Mouse (Mus musculus) embryonic facial prominence, embryonic 11.5 days (tissue): ENCODE measurements around the gene Col4a3. TPM values are rescaled to one million over a fixed set of nuclear protein-coding genes. Genes with fewer than 3 reads are reported as not detected.

Source experiments
- ATAC-seq: fragments of 200-750 bp; cut with Nextera tagmentation; replicated peaks from 2 replicates; pipeline ENCODE4 v1.8.0; 2017; ENCODE audit warnings: low read depth; ENCODE audit not compliant: insufficient number of reproducible peaks, low FRiP score, low TSS enrichment
- DNase-seq: peaks from one replicate; pipeline ENCODE4 v3.0.0-alpha.2; 2015; ENCODE audit warnings: low spot score
- H3K27ac ChIP-seq: fragments of 300-500 bp; sonication (generic); replicated peaks from 2 replicates; pipeline ENCODE4 v1.5.1; 2014; ENCODE audit warnings: mild to moderate bottlenecking, low read depth, low read length, control low read depth
- H3K27me3 ChIP-seq: fragments of 300-500 bp; sonication (generic); 2 replicates; pipeline ENCODE4 v1.6.1; 2014; ENCODE audit warnings: mild to moderate bottlenecking, low read length, moderate library complexity, mixed read lengths; ENCODE audit not compliant: control insufficient read depth, insufficient read depth
- H3K36me3 ChIP-seq: fragments of 300-500 bp; sonication (generic); replicated peaks from 2 replicates; pipeline ENCODE4 v1.6.1; 2014; ENCODE audit warnings: low read depth, mild to moderate bottlenecking, low read length, moderate library complexity, mixed read lengths; ENCODE audit not compliant: control insufficient read depth, insufficient read depth
- H3K4me1 ChIP-seq: fragments of 300-500 bp; sonication (generic); 2 replicates; pipeline ENCODE4 v1.6.1; 2014; ENCODE audit warnings: low read length, mixed read lengths; ENCODE audit not compliant: control insufficient read depth, insufficient read depth
- H3K4me2 ChIP-seq: fragments of 300-500 bp; sonication (generic); 2 replicates; pipeline ENCODE4 v1.6.1; 2014; ENCODE audit warnings: low read depth, mild to moderate bottlenecking, control low read depth, low read length, moderate library complexity
- H3K4me3 ChIP-seq: fragments of 300-500 bp; sonication (generic); 2 replicates; pipeline ENCODE4 v1.5.1; 2014; ENCODE audit warnings: low read depth, low read length, control low read depth
- H3K9ac ChIP-seq: fragments of 300-500 bp; sonication (generic); replicated peaks from 2 replicates; pipeline ENCODE4 v1.6.1; 2014; ENCODE audit warnings: mild to moderate bottlenecking, control low read depth, low read length
- H3K9me3 ChIP-seq: fragments of 300-500 bp; sonication (generic); replicated peaks from 2 replicates; pipeline ENCODE4 v1.6.1; 2016; ENCODE audit warnings: mild to moderate bottlenecking, low read length, inconsistent platforms, mixed read lengths; ENCODE audit not compliant: control insufficient read depth
- WGBS: fragments of 180-500 bp; shearing (Covaris S2); extraction: QIAGEN DNeasy Blood & Tissue Kit; methylation state at CpG from one replicate; pipeline ENCODE4 v1.1.7; 2014; 5-methylcytosine and 5-hydroxymethylcytosine counted together
- polyA plus RNA-seq: library from polyadenylated mRNA; unstranded; fragments of >200 nt; fragmentation: Nextera tagmentation; extraction: Ambion mirVana; gene quantifications from 2 replicates; pipeline ENCODE4 v1.2.1, GENCODE M21; 2014

The Col4a3 gene
- polyA plus RNA-seq, result 0.18 and 0.20 TPM in 2 replicates

DNA sequence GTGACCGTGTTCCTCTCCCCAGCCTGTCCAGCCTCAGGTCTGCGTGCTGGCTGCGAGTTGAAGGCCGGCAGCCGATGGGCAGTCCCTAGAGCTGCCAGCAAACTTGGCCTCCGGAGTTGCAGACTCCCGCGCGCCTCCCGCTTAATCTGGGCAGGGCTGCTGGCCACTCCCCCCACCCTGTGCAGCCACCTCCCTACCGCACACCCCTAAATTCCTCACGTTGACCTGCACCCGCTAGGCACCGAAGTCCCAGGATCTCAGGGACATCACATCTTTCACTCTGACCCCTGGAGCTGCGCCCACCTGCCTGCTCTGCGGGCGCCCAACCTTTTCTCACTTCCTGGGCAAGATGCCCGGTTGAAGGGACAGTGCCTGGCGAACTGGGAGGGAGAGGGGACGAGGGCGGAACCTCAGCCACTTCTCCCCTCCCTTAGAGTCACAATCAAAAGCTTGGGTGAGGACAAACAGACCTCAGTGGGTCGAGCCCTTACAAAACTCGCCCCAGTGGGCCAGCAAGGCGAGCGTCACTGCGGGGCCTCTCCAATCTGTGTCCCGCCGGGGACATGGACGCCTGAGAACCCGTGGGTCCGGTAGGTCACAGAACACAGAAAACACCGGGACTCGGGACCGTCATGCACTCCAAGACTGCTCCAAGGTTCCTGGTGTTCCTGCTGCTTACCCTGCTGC, at the start of gene Col4a3, which contains the start of gene Col4a4:
Gene Col4a3 (plus strand): TSS at position 209 of the 687 bp plus-strand sequence.
Gene Col4a4 (minus strand): TSS at position 137 of the 687 bp plus-strand sequence.
- peak; percentile 14 for DNase-seq
- WGBS, result 4% methylated on average over 34 of the region's 34 CpGs

DNA sequence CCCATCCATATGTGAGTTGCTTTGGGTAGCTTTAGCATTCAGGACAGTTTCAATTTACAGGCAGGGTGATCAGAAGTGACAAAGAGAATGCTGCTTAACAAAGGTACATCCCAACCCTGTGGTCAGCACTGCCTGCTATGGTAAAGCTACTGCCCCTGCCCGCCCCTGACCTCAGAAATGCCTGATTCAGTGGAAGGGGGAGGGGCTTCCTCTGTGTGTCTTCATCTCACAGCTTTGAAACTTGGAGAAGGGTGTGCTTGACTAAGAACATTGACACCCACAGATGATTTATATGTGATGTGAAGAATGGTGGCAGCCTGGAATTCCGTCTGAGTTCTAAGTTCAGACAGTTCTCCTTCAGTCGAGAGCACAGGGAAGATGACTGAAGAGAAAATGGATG, 48.9 kb upstream of the Col4a3 start:
- Histone ChIP-seq H3K4me2 (no peak overlapping the region), H3K27me3 (no peaks in the 10 kb centered on the region), H3K27ac (no peak overlapping the region), H3K4me3 (no peak overlapping the region), H3K9ac (no peak overlapping the region), H3K36me3 (no peaks in the 10 kb centered on the region), H3K4me1 (no peaks in the 10 kb centered on the region), H3K9me3 (no peaks in the 10 kb centered on the region)
- 69% methylated on average over 3 of the region's 3 CpGs for WGBS
- ATAC-seq, result no peak
- DNase-seq, result no peak

More for the DNA sequence above, at the start of gene Col4a3, which contains the start of gene Col4a4:
- peak within 1 kb of the TSS; percentile 47 for H3K9ac ChIP-seq
- H3K4me2 ChIP-seq, result peak within 1 kb of the TSS; percentile 72
- no peak within 1 kb of the TSS for H3K27ac ChIP-seq
- H3K9me3 ChIP-seq, result no peaks in the 10 kb centered on the region
- H3K4me3 ChIP-seq, result peak within 1 kb of the TSS; percentile 30
- peaks cover 14% of the 10 kb centered on the region for H3K27me3 ChIP-seq
- ATAC-seq, result 0 out of 2 replicates have a peak, but pooled peaks have one; percentile 48
- no peaks in the 10 kb centered on the region for H3K36me3 ChIP-seq
- no peaks in the 10 kb centered on the region for H3K4me1 ChIP-seq

DNA sequence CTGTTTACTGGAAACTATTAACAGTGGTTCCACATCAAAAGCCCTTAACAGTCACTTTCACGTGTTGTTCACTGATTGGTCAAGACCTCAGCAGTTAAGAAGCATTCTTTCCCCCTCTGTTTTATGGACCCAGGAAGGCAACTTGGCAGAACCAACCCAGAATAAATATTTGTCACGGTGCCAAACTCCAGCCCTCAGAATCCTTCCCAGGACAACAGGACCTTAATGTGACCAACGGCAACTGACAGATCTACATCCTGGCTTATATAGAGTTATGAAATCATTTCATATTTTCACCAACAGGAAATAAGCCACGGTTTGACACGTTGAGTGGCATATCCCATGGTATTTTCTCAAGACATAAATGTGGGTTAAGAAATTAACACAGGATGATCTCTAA, 46.7 kb upstream of the Col4a3 start:
- Histone ChIP-seq H3K4me1 (no peaks in the 10 kb centered on the region), H3K36me3 (no peaks in the 10 kb centered on the region), H3K4me2 (no peak overlapping the region), H3K4me3 (no peak overlapping the region), H3K27me3 (no peaks in the 10 kb centered on the region), H3K9me3 (no peaks in the 10 kb centered on the region), H3K9ac (no peak overlapping the region), H3K27ac (no peak overlapping the region)
- DNase-seq (no peak), ATAC-seq (no peak)
- WGBS, result 88% methylated on average over 5 of the region's 5 CpGs

DNA sequence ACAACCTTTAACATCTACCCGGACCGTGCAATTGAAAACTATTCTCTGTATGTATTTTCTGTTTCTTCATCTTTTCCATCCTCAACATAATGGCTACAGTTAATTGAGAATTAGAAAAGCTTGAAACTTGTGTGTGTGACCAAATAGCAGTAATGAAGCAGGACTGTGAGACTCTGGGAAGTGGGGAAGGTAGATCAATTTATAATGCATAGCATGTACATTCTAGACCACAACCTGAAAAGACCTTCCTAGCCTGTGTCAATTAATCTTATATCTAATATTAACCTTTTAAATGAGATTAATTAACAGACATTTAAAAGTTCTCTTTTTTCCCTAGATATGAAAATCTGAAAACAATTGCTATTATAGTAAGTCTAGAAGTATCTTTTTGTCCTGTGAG, 42.8 kb upstream of the Col4a3 start:
- DNase-seq (no peak), ATAC-seq (no peak)
- Histone ChIP-seq H3K9me3 (no peaks in the 10 kb centered on the region), H3K4me2 (no peak overlapping the region), H3K27ac (no peak overlapping the region), H3K4me3 (no peak overlapping the region), H3K4me1 (no peaks in the 10 kb centered on the region), H3K27me3 (no peaks in the 10 kb centered on the region), H3K36me3 (no peaks in the 10 kb centered on the region), H3K9ac (no peak overlapping the region)
- WGBS, result 88% methylated on average over 2 of the region's 2 CpGs

DNA sequence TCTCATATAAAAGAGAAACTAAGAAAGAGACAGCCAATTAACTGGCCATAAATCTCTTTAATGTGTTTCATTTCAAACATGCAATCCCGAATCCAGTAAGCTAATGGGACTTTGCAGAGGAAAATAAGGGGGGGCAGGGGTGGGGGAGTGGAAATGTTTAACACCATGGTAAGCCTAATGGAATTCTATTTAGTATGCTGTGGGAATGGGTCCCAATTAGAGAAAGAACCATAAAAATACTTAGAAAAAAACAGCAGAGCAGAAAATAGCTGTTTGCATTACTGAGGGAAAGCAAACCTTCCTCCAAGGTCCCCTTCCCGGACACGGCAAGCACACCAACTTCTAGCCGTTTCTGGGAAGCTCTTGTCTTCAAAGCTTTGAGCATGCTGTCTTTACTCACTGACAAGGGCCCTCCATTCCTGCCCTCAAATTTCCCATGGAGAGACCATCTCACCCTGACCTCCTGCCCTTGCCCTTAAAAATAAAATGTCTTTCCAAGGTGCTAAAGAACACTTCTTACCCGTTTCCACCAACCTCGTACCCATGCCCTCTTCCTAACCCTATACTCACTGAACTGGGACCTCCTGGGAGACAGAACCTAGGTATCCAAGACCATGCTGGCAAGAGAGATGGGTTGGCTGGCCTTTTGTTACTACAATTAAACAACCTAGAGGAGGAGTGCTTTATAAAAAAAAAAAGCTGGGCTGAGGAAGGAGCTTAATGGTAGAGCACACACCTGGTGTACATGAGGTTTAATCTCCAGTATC, 42.1 kb upstream of the Col4a3 start:
- no peak for ATAC-seq
- 81% methylated on average over 6 of the region's 6 CpGs for WGBS
- H3K4me3 ChIP-seq, result no peak overlapping the region

DNA sequence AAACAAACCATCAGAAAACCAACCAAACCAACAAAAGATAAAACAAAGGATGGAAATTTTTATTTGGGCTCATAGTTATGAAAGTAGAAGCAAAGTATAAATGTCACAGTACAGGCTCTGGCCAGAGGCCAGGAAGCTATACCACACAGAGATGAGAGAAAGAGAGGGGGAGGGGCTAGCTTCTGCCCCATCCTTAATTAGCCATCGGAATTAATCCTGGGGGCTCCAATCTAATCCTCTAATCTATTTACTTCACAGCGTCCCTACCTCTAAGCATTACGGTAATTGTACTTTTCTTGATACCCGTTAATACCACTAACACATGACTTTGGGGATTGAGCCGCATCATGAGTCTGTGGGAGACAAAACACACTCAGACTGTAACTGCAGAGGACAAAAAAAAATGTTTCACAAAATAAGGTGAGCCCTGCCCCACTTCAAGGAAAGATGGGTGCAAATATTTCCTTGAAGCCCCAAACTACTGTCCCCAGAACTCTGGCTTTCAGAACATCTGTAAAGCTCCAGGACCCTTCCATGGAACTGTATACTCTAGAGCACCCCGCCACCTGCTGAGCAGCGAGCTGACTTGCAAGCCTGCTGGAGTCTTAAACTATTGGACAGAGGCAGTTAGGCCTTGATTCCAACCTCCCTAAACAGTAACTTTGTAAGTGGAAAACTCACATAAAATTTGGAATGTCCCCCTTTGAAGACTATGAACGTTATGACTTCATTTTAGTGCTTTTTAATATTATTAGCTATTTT, 41.3 kb upstream of the Col4a3 start:
- H3K27me3 ChIP-seq, result no peaks in the 10 kb centered on the region
- WGBS, result 68% methylated on average over 8 of the region's 8 CpGs
- H3K9ac ChIP-seq, result no peak overlapping the region
- ATAC-seq, result no peak
- no peak for DNase-seq
- no peaks in the 10 kb centered on the region for H3K9me3 ChIP-seq
- no peak overlapping the region for H3K27ac ChIP-seq
- H3K4me3 ChIP-seq, result no peak overlapping the region
- no peaks in the 10 kb centered on the region for H3K4me1 ChIP-seq
- H3K4me2 ChIP-seq, result no peak overlapping the region
- H3K36me3 ChIP-seq, result no peaks in the 10 kb centered on the region

More for the DNA sequence above, 42.1 kb upstream of the Col4a3 start:
- Histone ChIP-seq H3K27me3 (no peaks in the 10 kb centered on the region), H3K9ac (no peak overlapping the region), H3K36me3 (no peaks in the 10 kb centered on the region), H3K4me1 (no peaks in the 10 kb centered on the region), H3K27ac (no peak overlapping the region), H3K9me3 (no peaks in the 10 kb centered on the region), H3K4me2 (no peak overlapping the region)
- no peak for DNase-seq

DNA sequence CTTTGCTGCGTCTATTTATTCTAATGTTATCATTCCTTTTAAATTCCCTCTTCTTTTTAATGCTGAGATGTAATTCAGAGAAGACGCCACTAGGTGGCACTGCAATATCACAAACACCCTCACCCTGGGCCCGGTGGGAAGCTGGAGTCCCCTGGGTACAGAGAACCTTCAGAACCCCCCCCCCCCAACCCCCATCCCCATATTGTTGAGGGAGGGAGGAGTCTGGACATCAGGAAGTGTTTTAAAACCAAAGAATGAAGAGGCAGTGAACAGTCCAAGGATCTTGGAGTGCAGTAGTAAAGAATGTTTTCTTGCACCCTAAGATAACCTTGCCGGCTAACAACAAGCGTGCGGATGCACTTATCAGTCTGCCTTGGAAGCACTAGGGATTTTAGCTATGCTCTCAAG, 32.3 kb upstream of the Col4a3 start:
- ATAC-seq, result peak; percentile 72
- no peaks in the 10 kb centered on the region for H3K27me3 ChIP-seq
- H3K9ac ChIP-seq, result no peak overlapping the region
- no peaks in the 10 kb centered on the region for H3K4me1 ChIP-seq
- 42% methylated on average over 6 of the region's 6 CpGs for WGBS
- H3K9me3 ChIP-seq, result no peaks in the 10 kb centered on the region
- peak; percentile 69 for DNase-seq
- no peak overlapping the region for H3K4me3 ChIP-seq
- H3K27ac ChIP-seq, result no peak overlapping the region
- no peaks in the 10 kb centered on the region for H3K36me3 ChIP-seq
- H3K4me2 ChIP-seq, result no peak overlapping the region
